Mouse (Mus musculus) hindbrain, embryonic 13.5 days (tissue): ENCODE data around the gene Tmem268. TPM values are rescaled to one million over a fixed set of nuclear protein-coding genes. Genes with fewer than 3 reads are reported as not detected.

Experiments
- ATAC-seq: fragments of 200-750 bp; cut with Nextera tagmentation; 2 replicates; pipeline ENCODE4 v1.8.0; 2017; ENCODE audit warnings: moderate TSS enrichment; ENCODE audit not compliant: low FRiP score
- H3K27ac ChIP-seq: fragments of 300-500 bp; sonication (generic); 2 replicates; pipeline ENCODE4 v1.5.1; 2015; ENCODE audit warnings: inconsistent platforms, mild to moderate bottlenecking, moderate library complexity
- H3K27me3 ChIP-seq: fragments of 300-500 bp; sonication (generic); 2 replicates; pipeline ENCODE4 v1.6.1; 2015; ENCODE audit warnings: mild to moderate bottlenecking, inconsistent platforms
- H3K36me3 ChIP-seq: fragments of 300-500 bp; sonication (generic); 2 replicates; pipeline ENCODE4 v1.6.1; 2015; ENCODE audit warnings: mild to moderate bottlenecking, inconsistent platforms
- H3K4me1 ChIP-seq: fragments of 300-500 bp; sonication (generic); replicated peaks from 2 replicates; pipeline ENCODE4 v1.6.1; 2015; ENCODE audit warnings: inconsistent platforms
- H3K4me2 ChIP-seq: fragments of 300-500 bp; sonication (generic); 2 replicates; pipeline ENCODE4 v1.6.1; 2015; ENCODE audit warnings: inconsistent platforms, mild to moderate bottlenecking, moderate library complexity
- H3K4me3 ChIP-seq: fragments of 300-500 bp; sonication (generic); 2 replicates; pipeline ENCODE4 v1.5.1; 2015; ENCODE audit warnings: mild to moderate bottlenecking, inconsistent platforms
- H3K9ac ChIP-seq: fragments of 300-500 bp; sonication (generic); 2 replicates; pipeline ENCODE4 v1.6.1; 2015; ENCODE audit warnings: mild to moderate bottlenecking, inconsistent platforms
- H3K9me3 ChIP-seq: fragments of 300-500 bp; sonication (generic); 2 replicates; pipeline ENCODE4 v1.6.1; 2016; ENCODE audit warnings: inconsistent platforms
- WGBS: fragments of 180-500 bp; shearing (Covaris S2); methylation state at CpG from one replicate; pipeline ENCODE4 v1.1.7; 2015; 5-methylcytosine and 5-hydroxymethylcytosine counted together
- polyA plus RNA-seq: library from polyadenylated mRNA; unstranded; fragments of >200 nt; fragmentation: Nextera tagmentation; extraction: Ambion mirVana; gene quantifications from 2 replicates; pipeline ENCODE4 v1.2.1, GENCODE M21; 2015

Gene Tmem268
- polyA plus RNA-seq, 1 experiment from 2014 or later: 4.4 TPM

GRCm38 (mm10) chr4:63608391-63608790 is 49.8 kb downstream of the Tmem268 start:
- WGBS: 72% methylated on average over 7 of the region's 7 CpGs

GRCm38 (mm10) chr4:63621861-63622260 is 63.3 kb downstream of the Tmem268 start:
- no peak for ATAC-seq
- H3K36me3 ChIP-seq: no peaks in the 10 kb centered on the region
- WGBS: 89% methylated on average over 2 of the region's 2 CpGs

More at GRCm38 (mm10) chr4:63608391-63608790, 49.8 kb downstream of the Tmem268 start:
- H3K4me3 ChIP-seq: no peak overlapping the region
- no peaks in the 10 kb centered on the region for H3K36me3 ChIP-seq
- no peak overlapping the region for H3K9ac ChIP-seq
- H3K4me2 ChIP-seq: no peak overlapping the region
- no peak for ATAC-seq
- no peaks in the 10 kb centered on the region for H3K27me3 ChIP-seq
- H3K9me3 ChIP-seq: no peaks in the 10 kb centered on the region
- no peaks in the 10 kb centered on the region for H3K4me1 ChIP-seq
- no peak overlapping the region for H3K27ac ChIP-seq

GRCm38 (mm10) chr4:63622378-63622835 is 63.8 kb downstream of the Tmem268 start, which contains the start of gene Tex48:
Gene Tex48 (minus strand): TSS chr4:63622428.
- Histone ChIP-seq H3K4me3 (no peak within 1 kb of the TSS), H3K4me2 (no peak within 1 kb of the TSS), H3K9me3 (no peaks in the 10 kb centered on the region), H3K27me3 (no peaks in the 10 kb centered on the region), H3K4me1 (no peaks in the 10 kb centered on the region), H3K36me3 (no peaks in the 10 kb centered on the region), H3K27ac (no peak within 1 kb of the TSS), H3K9ac (no peak within 1 kb of the TSS)
- WGBS: 59% methylated on average over 5 of the region's 5 CpGs
- no peak for ATAC-seq

More at GRCm38 (mm10) chr4:63621861-63622260, 63.3 kb downstream of the Tmem268 start:
- no peaks in the 10 kb centered on the region for H3K9me3 ChIP-seq
- no peak overlapping the region for H3K27ac ChIP-seq
- H3K4me1 ChIP-seq: no peaks in the 10 kb centered on the region
- H3K4me3 ChIP-seq: no peak overlapping the region
- H3K9ac ChIP-seq: no peak overlapping the region
- no peak overlapping the region for H3K4me2 ChIP-seq
- no peaks in the 10 kb centered on the region for H3K27me3 ChIP-seq

- H3K9me3 ChIP-seq: no peaks in the 10 kb centered on the region
- WGBS: 79% methylated on average over 3 of the region's 3 CpGs
- no peaks in the 10 kb centered on the region for H3K36me3 ChIP-seq
- no peak overlapping the region for H3K9ac ChIP-seq
- no peak overlapping the region for H3K4me2 ChIP-seq
- ATAC-seq: no peak
- no peak overlapping the region for H3K27ac ChIP-seq
- no peaks in the 10 kb centered on the region for H3K27me3 ChIP-seq
- no peaks in the 10 kb centered on the region for H3K4me1 ChIP-seq
- H3K4me3 ChIP-seq: no peak overlapping the region
Observed at GRCm38 (mm10) chr4:63625563-63626080, 67.0 kb downstream of the Tmem268 start.

GRCm38 (mm10) chr4:63627111-63627510 is 68.5 kb downstream of the Tmem268 start:
- H3K4me3 ChIP-seq: no peak overlapping the region
- H3K9ac ChIP-seq: no peak overlapping the region
- H3K4me2 ChIP-seq: no peak overlapping the region
- WGBS: 90% methylated on average over 8 of the region's 8 CpGs
- H3K36me3 ChIP-seq: no peaks in the 10 kb centered on the region
- H3K27me3 ChIP-seq: no peaks in the 10 kb centered on the region
- H3K27ac ChIP-seq: no peak overlapping the region
- no peak for ATAC-seq
- no peaks in the 10 kb centered on the region for H3K9me3 ChIP-seq
- no peaks in the 10 kb centered on the region for H3K4me1 ChIP-seq

- H3K4me2 ChIP-seq: no peak overlapping the region
- no peak overlapping the region for H3K27ac ChIP-seq
- H3K36me3 ChIP-seq: no peaks in the 10 kb centered on the region
- 92% methylated on average over 2 of the region's 2 CpGs for WGBS
- no peak overlapping the region for H3K4me3 ChIP-seq
- no peaks in the 10 kb centered on the region for H3K9me3 ChIP-seq
- no peaks in the 10 kb centered on the region for H3K27me3 ChIP-seq
- H3K9ac ChIP-seq: no peak overlapping the region
- ATAC-seq: no peak
- no peaks in the 10 kb centered on the region for H3K4me1 ChIP-seq
Observed at GRCm38 (mm10) chr4:63633181-63633580, 74.6 kb downstream of the Tmem268 start.

Other genes starting within 250 kb of the Tmem268 start
- gene Orm1, start 214.2 kb upstream of the Tmem268 start, polyA plus RNA-seq: not detected in 2 replicates
- not detected in 2 replicates for gene Orm3, start 202.6 kb upstream of the Tmem268 start, polyA plus RNA-seq
- gene Orm2, start 196.3 kb upstream of the Tmem268 start, polyA plus RNA-seq: not detected in 2 replicates
- 6.0 and 6.2 TPM in 2 replicates for gene Akna, start 155.4 kb upstream of the Tmem268 start, polyA plus RNA-seq
- 5.3 and 5.6 TPM in 2 replicates for gene Whrn, start 62.8 kb upstream of the Tmem268 start, polyA plus RNA-seq
- gene Atp6v1g1, start 14.0 kb upstream of the Tmem268 start, polyA plus RNA-seq: 464 and 480 TPM in 2 replicates
- gene Gm11213, start 46.5 kb downstream of the Tmem268 start, polyA plus RNA-seq: not detected in 2 replicates
- not detected in 2 replicates for gene Tex48, start 63.6 kb downstream of the Tmem268 start, polyA plus RNA-seq
- not detected in 2 replicates for gene Gm11214, start 104.6 kb downstream of the Tmem268 start, polyA plus RNA-seq
- not detected in 2 replicates for gene Tnfsf15, start 186.3 kb downstream of the Tmem268 start, polyA plus RNA-seq